Mouse (Mus musculus) MEL (cell line): ENCODE results near the gene Smtn.

Source experiments
- CHD1 ChIP-seq: IDR thresholded peaks from 2 replicates; pipeline ENCODE4 v1.6.1; 2012; ENCODE audit warnings: low read depth, mild to moderate bottlenecking, inconsistent platforms, low read length, improper control_type of control experiment
- E2F4 ChIP-seq: IDR thresholded peaks from 2 replicates; pipeline ENCODE4 v1.6.1; 2011; ENCODE audit warnings: low read depth, low read length, improper control_type of control experiment, borderline replicate concordance
- EP300 ChIP-seq, 2 experiments: IDR thresholded peaks; 2 replicates each; pipeline ENCODE4 v1.6.1; 2011; ENCODE audit warnings: improper control_type of control experiment in 2 of 2, low read length in 2 of 2, low read depth in 1 of 2, mild to moderate bottlenecking in 1 of 2
- ETS1 ChIP-seq: IDR thresholded peaks from 2 replicates; pipeline ENCODE4 v1.6.1; 2012; ENCODE audit warnings: low read depth, mild to moderate bottlenecking, inconsistent platforms, low read length, improper control_type of control experiment, moderate library complexity
- GABPA ChIP-seq: IDR thresholded peaks from 2 replicates; pipeline ENCODE4 v1.6.1; 2012; ENCODE audit warnings: low read depth, mild to moderate bottlenecking, inconsistent platforms, low read length, improper control_type of control experiment, moderate library complexity
- KAT2A ChIP-seq: conservative IDR thresholded peaks from 2 replicates; pipeline ENCODE4 v1.6.1; 2012; ENCODE audit warnings: low read depth, low read length, improper control_type of control experiment, inconsistent platforms
- NELFE ChIP-seq: IDR thresholded peaks from 2 replicates; pipeline ENCODE4 v1.6.1; 2011; ENCODE audit warnings: low read depth, low read length, improper control_type of control experiment
- SMC3 ChIP-seq: IDR thresholded peaks from 2 replicates; pipeline ENCODE4 v1.6.1; 2011; ENCODE audit warnings: low read depth, low read length, improper control_type of control experiment
- ZC3H11A ChIP-seq: IDR thresholded peaks from 2 replicates; pipeline ENCODE4 v1.6.1; 2012; ENCODE audit warnings: low read depth, mild to moderate bottlenecking, inconsistent platforms, low read length, improper control_type of control experiment
- ZNF384 ChIP-seq: IDR thresholded peaks from 2 replicates; pipeline ENCODE4 v1.6.1; 2012; ENCODE audit warnings: low read depth, mild to moderate bottlenecking, inconsistent platforms, low read length, improper control_type of control experiment

GRCm38 (mm10) chr11:3581908-3582307 lies 41.5 kb upstream of the Smtn start:
- TF ChIP-seq ZNF384, result no peak
- TF ChIP-seq CHD1, result no peak
- TF ChIP-seq ETS1, result no peak
- TF ChIP-seq KAT2A, result no peak
- no peak for TF ChIP-seq ZC3H11A
- TF ChIP-seq GABPA, result no peak
- TF ChIP-seq EP300 (IDR thresholded peaks at IDR 0.05; ENCODE audit: low read depth in 1 of 2, low read length in 2 of 2), result no peak
- no peak for TF ChIP-seq NELFE
- TF ChIP-seq E2F4, result no peak
- no peak for TF ChIP-seq SMC3
